Mouse (Mus musculus) limb, embryonic 11.5 days (tissue): ENCODE results near the gene Ldb2. TPM values are rescaled to one million over a fixed set of nuclear protein-coding genes. Genes with fewer than 3 reads are reported as not detected.

Experiments used
- ATAC-seq: fragments of 200-750 bp; cut with Nextera tagmentation; 2 replicates; pipeline ENCODE4 v1.8.0; 2017; ENCODE audit warnings: low read depth; ENCODE audit not compliant: insufficient number of reproducible peaks, low FRiP score, low TSS enrichment
- DNase-seq: peaks from one replicate; pipeline ENCODE4 v3.0.0-alpha.2; 2015; ENCODE audit warnings: low spot score
- H3K27ac ChIP-seq: fragments of 300-500 bp; sonication (generic); replicated peaks from 2 replicates; pipeline ENCODE4 v1.5.1; 2014; ENCODE audit warnings: low read depth, mild to moderate bottlenecking, low read length
- H3K27me3 ChIP-seq: fragments of 300-500 bp; sonication (generic); 2 replicates; pipeline ENCODE4 v1.6.1; 2014; ENCODE audit warnings: mild to moderate bottlenecking, low read length, mixed read lengths; ENCODE audit not compliant: control insufficient read depth, insufficient read depth
- H3K36me3 ChIP-seq: fragments of 300-500 bp; sonication (generic); 2 replicates; pipeline ENCODE4 v1.6.1; 2014; ENCODE audit warnings: mild to moderate bottlenecking, low read length, moderate library complexity, mixed read lengths; ENCODE audit not compliant: control insufficient read depth, insufficient read depth
- H3K4me1 ChIP-seq: fragments of 300-500 bp; sonication (generic); 2 replicates; pipeline ENCODE4 v1.6.1; 2014; ENCODE audit warnings: low read length, mixed read lengths; ENCODE audit not compliant: control insufficient read depth, insufficient read depth
- H3K4me2 ChIP-seq: fragments of 300-500 bp; sonication (generic); 2 replicates; pipeline ENCODE4 v1.6.1; 2014; ENCODE audit warnings: low read depth, mild to moderate bottlenecking, moderate library complexity; ENCODE audit not compliant: severe bottlenecking
- H3K4me3 ChIP-seq: fragments of 300-500 bp; sonication (generic); 2 replicates; pipeline ENCODE4 v1.5.1; 2014; ENCODE audit warnings: low read depth, low read length
- H3K9ac ChIP-seq: fragments of 300-500 bp; sonication (generic); 2 replicates; pipeline ENCODE4 v1.6.1; 2014; ENCODE audit warnings: mild to moderate bottlenecking, low read length
- H3K9me3 ChIP-seq: fragments of 300-500 bp; sonication (generic); 2 replicates; pipeline ENCODE4 v1.6.1; 2016; ENCODE audit warnings: low read length; ENCODE audit not compliant: control insufficient read depth
- WGBS: fragments of 180-500 bp; shearing (Covaris S2); extraction: QIAGEN DNeasy Blood & Tissue Kit; methylation state at CpG from one replicate; pipeline ENCODE4 v1.1.7; 2014; 5-methylcytosine and 5-hydroxymethylcytosine counted together
- polyA plus RNA-seq: library from polyadenylated mRNA; unstranded; fragments of >200 nt; fragmentation: Nextera tagmentation; extraction: Ambion mirVana; gene quantifications from 2 replicates; pipeline ENCODE4 v1.2.1, GENCODE M21; 2014

The Ldb2 gene
- polyA plus RNA-seq, 1 experiment from 2014 or later = 45.7 TPM

DNA sequence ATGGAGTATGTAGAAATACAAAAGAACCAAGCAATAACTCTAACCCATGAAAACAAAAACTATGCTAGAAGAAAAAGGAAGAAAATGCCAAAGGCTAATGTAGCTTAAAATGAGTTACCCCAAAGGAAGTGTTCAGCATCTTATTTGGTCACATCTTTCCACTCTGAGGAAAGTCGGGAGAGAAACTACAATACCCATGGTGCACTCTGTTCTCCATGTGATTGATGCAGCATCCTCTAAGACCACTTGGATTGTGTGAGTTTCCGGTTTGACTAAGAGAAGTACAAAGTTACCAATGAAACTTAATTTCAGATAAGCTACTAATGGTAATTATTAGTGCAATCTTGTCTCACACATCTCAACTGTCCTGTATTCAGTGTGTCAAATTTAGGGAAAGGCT, 172.6 kb downstream of the Ldb2 start:
- no peaks in the 10 kb centered on the region for H3K9me3 ChIP-seq
- no peak overlapping the region for H3K27ac ChIP-seq
- no peak for DNase-seq
- H3K9ac ChIP-seq = no peak overlapping the region
- H3K4me3 ChIP-seq = no peak overlapping the region
- no peaks in the 10 kb centered on the region for H3K4me1 ChIP-seq
- H3K27me3 ChIP-seq = no peaks in the 10 kb centered on the region
- 90% methylated on average over 2 of the region's 2 CpGs for WGBS
- no peaks in the 10 kb centered on the region for H3K36me3 ChIP-seq
- no peak for ATAC-seq
- H3K4me2 ChIP-seq = no peak overlapping the region

DNA sequence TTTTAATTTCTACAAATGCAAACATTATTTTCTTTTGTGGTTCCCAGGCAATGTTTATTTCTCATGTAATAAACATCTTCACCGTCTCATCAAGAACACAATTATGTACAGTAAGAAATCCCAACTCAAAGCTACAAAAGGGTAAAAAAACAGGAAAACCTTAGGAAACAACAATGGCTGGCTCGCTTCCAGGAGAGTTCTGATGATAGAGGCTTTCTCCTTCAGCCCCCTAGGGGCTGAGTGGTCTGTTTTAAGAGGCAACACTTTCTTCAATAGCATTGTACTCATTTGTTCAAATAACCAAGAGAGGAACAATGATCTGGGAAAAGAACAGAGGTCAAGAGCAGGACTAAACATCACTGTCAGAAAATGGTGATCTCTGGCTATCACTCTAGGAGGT, 173.4 kb downstream of the Ldb2 start:
- Histone ChIP-seq H3K4me3 (no peak overlapping the region), H3K36me3 (no peaks in the 10 kb centered on the region), H3K4me2 (no peak overlapping the region), H3K27ac (no peak overlapping the region), H3K4me1 (no peaks in the 10 kb centered on the region), H3K9me3 (no peaks in the 10 kb centered on the region), H3K9ac (no peak overlapping the region), H3K27me3 (no peaks in the 10 kb centered on the region)
- ATAC-seq (no peak), DNase-seq (no peak)
- 84% methylated on average over 2 of the region's 2 CpGs for WGBS

DNA sequence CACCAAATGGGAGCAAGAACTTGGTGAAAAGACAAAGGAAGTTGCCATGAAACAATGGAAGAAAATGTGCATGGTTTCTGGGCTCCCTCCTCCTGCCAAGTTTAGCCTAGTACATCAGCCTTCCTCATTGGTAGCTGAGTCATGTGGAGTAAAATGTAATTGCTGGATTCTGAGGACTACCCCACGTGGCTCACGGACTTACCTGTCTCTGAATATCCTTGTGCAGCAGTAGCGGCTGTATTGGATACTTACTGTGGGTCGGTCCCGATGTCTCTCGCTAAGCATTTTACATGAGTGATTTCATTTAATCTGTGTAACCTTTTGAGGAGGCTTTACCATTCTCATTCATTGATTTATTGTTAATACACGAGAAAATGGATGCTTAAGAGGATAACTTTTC, 183.8 kb downstream of the Ldb2 start:
- Histone ChIP-seq H3K9ac (no peak overlapping the region), H3K4me1 (no peaks in the 10 kb centered on the region), H3K9me3 (no peaks in the 10 kb centered on the region), H3K4me2 (no peak overlapping the region), H3K27ac (no peak overlapping the region), H3K4me3 (no peak overlapping the region), H3K36me3 (no peaks in the 10 kb centered on the region), H3K27me3 (no peaks in the 10 kb centered on the region)
- 89% methylated on average over 7 of the region's 7 CpGs for WGBS
- DNase-seq (no peak), ATAC-seq (no peak)

DNA sequence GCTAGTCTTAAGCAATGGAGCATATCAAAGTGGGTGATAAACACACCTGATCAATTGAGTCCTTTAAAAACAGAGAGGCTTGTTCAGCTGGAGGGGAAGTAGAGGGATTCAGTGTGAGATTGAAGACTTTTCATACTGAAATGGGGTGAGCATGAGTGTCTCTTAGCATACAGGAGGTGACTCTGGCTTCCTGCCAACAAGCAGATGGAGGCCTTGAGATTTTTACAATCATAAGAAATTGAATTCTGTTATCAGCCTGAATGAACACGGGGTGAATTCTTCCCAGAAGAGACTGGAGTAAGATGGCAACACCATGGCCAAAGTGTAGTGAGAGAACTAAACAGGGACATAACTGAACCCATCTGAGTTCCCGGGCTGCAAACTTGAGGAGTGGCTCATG, 190.6 kb downstream of the Ldb2 start:
- no peak for DNase-seq
- ATAC-seq = no peak
- Histone ChIP-seq H3K9me3 (no peaks in the 10 kb centered on the region), H3K9ac (no peak overlapping the region), H3K27ac (no peak overlapping the region), H3K36me3 (no peaks in the 10 kb centered on the region), H3K4me3 (no peak overlapping the region), H3K4me2 (no peak overlapping the region), H3K4me1 (no peaks in the 10 kb centered on the region), H3K27me3 (no peaks in the 10 kb centered on the region)
- WGBS = 77% methylated on average over 2 of the region's 2 CpGs

DNA sequence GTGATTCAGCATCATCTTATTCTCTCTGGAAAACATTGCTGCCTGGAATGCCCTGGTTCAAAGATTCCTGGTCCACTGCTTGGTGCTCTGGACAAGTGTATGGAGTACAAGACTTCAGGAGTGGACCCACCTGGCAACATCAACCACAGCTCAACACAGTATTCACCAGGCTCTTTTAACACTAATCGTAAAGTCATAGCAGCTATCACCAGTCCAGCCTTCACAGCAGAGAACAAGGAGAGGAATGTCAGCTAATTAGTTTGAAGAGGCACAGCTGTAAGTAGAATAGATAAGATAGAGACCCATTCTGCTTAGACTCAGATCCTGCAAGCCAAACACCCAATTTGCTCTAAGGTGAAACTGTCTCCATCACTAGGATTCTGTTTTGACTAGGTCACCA, 198.1 kb downstream of the Ldb2 start:
- DNase-seq (no peak), ATAC-seq (no peak)
- H3K9me3 ChIP-seq = no peaks in the 10 kb centered on the region
- no peak overlapping the region for H3K4me3 ChIP-seq
- no peaks in the 10 kb centered on the region for H3K36me3 ChIP-seq
- H3K27me3 ChIP-seq = no peaks in the 10 kb centered on the region
- WGBS = 78% methylated on average over 1 of the region's 1 CpGs
- no peaks in the 10 kb centered on the region for H3K4me1 ChIP-seq
- no peak overlapping the region for H3K9ac ChIP-seq
- H3K27ac ChIP-seq = no peak overlapping the region
- H3K4me2 ChIP-seq = no peak overlapping the region

DNA sequence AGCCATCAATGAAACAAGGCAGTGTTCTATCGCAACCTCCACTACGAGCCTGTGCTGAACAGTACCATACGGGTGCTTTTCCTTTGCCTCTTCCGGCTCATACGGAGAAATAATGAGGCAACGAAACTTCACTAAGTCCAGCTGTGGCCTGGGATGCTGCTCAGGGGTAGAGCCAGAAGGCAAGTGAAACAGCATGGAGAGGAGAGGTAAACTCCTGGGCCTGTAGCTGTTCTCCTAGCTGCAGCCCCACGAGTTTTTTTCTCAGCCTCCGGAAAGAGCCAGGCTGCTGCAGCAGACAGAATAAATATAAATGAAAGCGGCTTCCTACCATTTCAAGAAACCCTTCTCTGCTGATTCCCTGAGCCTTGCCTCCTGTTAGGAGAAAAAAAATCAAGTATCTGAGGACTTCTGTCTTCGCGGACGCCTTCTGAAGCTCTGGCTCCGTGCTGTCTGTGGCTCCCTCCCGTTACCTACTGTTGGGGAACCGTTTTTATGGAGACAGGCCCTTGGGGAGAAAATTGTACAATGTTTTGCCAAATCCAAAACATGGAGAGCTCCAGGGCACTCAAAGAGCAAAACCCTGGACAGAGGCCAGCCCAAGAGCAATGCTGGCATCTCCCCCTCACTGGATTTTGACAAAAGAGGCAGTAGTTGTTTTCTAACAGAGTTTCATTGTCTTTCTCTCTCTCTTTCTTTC, 205.8 kb downstream of the Ldb2 start:
- Histone ChIP-seq H3K27me3 (no peaks in the 10 kb centered on the region), H3K4me3 (no peak overlapping the region), H3K9ac (no peak overlapping the region), H3K27ac (no peak overlapping the region), H3K4me1 (0 out of 2 replicates have a peak, but pooled peaks cover 4% of the 10 kb centered on the region), H3K4me2 (no peak overlapping the region), H3K36me3 (no peaks in the 10 kb centered on the region), H3K9me3 (no peaks in the 10 kb centered on the region)
- ATAC-seq (no peak), DNase-seq (peak; percentile 39)
- 44% methylated on average over 15 of the region's 15 CpGs for whole genome bisulfite sequencing

DNA sequence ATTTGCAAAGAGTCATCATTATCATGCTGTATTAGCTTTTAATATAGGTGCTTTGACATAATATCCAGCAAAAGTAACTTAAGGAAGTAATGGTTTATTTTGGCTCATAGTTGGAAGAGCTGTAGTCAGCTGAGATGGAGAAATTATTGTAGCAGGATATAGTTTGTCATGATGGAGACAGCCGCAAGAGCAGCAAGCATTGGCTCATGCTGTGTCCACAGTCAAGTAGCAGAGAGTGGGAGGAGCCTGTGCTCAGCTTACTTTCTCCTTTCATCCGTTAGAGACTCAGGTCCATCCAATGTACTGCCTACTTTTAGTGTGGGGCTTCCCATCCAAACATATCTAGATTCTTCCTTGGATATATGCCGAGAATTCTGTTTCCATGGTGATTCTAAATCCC, 208.7 kb downstream of the Ldb2 start:
- H3K27ac ChIP-seq = no peak overlapping the region
- H3K4me2 ChIP-seq = no peak overlapping the region
- H3K9ac ChIP-seq = no peak overlapping the region
- WGBS = 89% methylated on average over 3 of the region's 3 CpGs
- no peak for DNase-seq
- no peaks in the 10 kb centered on the region for H3K36me3 ChIP-seq
- H3K27me3 ChIP-seq = no peaks in the 10 kb centered on the region
- 0 out of 2 replicates have a peak, but pooled peaks cover 6% of the 10 kb centered on the region for H3K4me1 ChIP-seq
- no peaks in the 10 kb centered on the region for H3K9me3 ChIP-seq
- no peak for ATAC-seq
- no peak overlapping the region for H3K4me3 ChIP-seq

DNA sequence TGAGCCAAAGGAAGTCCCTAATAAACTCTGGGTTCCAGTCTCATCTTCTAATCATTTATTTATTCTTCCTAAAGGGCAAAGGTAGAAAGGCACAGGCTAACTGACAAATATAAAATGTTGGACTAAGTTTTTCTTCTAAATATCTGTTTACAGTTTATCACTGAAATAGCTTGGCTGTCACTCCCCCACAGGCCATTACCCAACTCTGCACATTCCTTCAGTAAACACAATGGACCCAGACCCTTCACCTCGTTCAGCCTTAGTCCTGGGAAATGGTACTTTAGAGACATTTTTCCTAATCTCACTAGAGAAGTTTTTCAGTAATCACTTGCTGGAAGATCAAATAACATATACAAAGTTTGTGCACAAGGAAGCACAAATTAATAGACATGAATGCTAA, 210.2 kb downstream of the Ldb2 start:
- no peaks in the 10 kb centered on the region for H3K36me3 ChIP-seq

DNA sequence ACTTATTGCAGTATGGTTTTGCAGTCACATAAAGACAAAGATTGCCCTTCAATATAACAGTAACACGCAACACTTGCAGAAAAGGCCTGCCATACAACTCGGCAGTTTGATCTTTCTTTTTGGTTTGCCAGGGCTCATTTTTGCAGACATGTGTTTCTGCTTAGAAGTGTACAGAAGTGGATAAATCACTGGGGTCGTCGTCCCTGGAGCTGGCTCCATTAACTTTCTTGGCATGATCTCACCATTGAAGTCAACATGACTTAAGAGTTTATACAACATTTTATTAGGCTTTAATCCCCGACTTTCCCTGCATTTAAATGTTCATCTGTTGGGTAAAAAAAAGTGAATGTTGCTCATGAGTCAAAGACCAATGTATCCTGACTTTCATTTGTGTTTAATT, 212.9 kb downstream of the Ldb2 start:
- H3K4me2 ChIP-seq = no peak overlapping the region
- DNase-seq (peak; percentile 62), ATAC-seq (no peak)
- no peak overlapping the region for H3K9ac ChIP-seq
- no peaks in the 10 kb centered on the region for H3K27me3 ChIP-seq
- WGBS = 16% methylated on average over 5 of the region's 5 CpGs
- H3K4me1 ChIP-seq = 0 out of 2 replicates have a peak, but pooled peaks cover 2% of the 10 kb centered on the region
- no peak overlapping the region for H3K4me3 ChIP-seq
- no peaks in the 10 kb centered on the region for H3K9me3 ChIP-seq
- H3K27ac ChIP-seq = peak overlapping the region; percentile 6; the same call in 1 of the 2 replicates
- H3K36me3 ChIP-seq = no peaks in the 10 kb centered on the region

More for the DNA sequence above, 210.2 kb downstream of the Ldb2 start:
- DNase-seq (no peak), ATAC-seq (no peak)
- no peak overlapping the region for H3K27ac ChIP-seq
- no peaks in the 10 kb centered on the region for H3K27me3 ChIP-seq
- no peak overlapping the region for H3K4me3 ChIP-seq
- H3K9ac ChIP-seq = no peak overlapping the region
- 19% methylated on average over 1 of the region's 1 CpGs for WGBS
- H3K4me1 ChIP-seq = 0 out of 2 replicates have a peak, but pooled peaks cover 6% of the 10 kb centered on the region
- H3K9me3 ChIP-seq = no peaks in the 10 kb centered on the region
- H3K4me2 ChIP-seq = no peak overlapping the region
